Comparison of ENCODE assay signal across 9 mouse cellular contexts in genomic region chr6:114723925-114724324, GRCm38 (mm10).
DNase-seq lines count a peak whose midpoint lies in the region; ATAC-seq lines count a peak whose summit lies in the region.
"Had no signal": no experiment of that assay in that cellular context is flagged by ENCODE, and none has a peak within 500 bp of the region (broad histone marks: within the 10 kb centered on the region; RNA-seq: fewer than 3 reads in every experiment).

No protein-coding gene starts in this region.

- H3K36me3 ChIP-seq in limb, embryonic 12.5 days, result no peaks in the 10 kb centered on the region
- no peaks in the 10 kb centered on the region for H3K36me3 ChIP-seq in neural tube, embryonic 12.5 days
- H3K36me3 ChIP-seq: embryonic facial prominence, embryonic 12.5 days had no signal

- H3K9ac ChIP-seq in limb, embryonic 12.5 days (replicated peaks), result 0 out of 2 replicates have a peak overlapping the region, but pooled peaks have one; percentile 3
- no peak overlapping the region for H3K9ac ChIP-seq in neural tube, embryonic 12.5 days
- H3K9ac ChIP-seq: embryonic facial prominence, embryonic 12.5 days had no signal

- H3K9me3 ChIP-seq in limb, embryonic 12.5 days, result no peaks in the 10 kb centered on the region
- H3K9me3 ChIP-seq in neural tube, embryonic 12.5 days, result no peaks in the 10 kb centered on the region
- H3K9me3 ChIP-seq: embryonic facial prominence, embryonic 12.5 days had no signal

- H3K4me1 ChIP-seq in limb, embryonic 12.5 days (replicated peaks), result peaks cover 40% of the 10 kb centered on the region
- peaks cover 14% of the 10 kb centered on the region for H3K4me1 ChIP-seq in neural tube, embryonic 12.5 days

- peak; percentile 45 for DNase-seq in ovary, postnatal 14 days (ENCODE audit: low spot score)
- no peak for DNase-seq in ovary, adult 18-20 months (ENCODE audit: low spot score)
- peak; percentile 80 to 82 for DNase-seq in cerebellum, postnatal 10 days
- peak; percentile 33 for DNase-seq in gastrocnemius, postnatal 10 days
- peak; percentile 28 to 56 for DNase-seq in kidney, adult 8-10 months
- DNase-seq in urinary bladder, postnatal 36 days (ENCODE audit: low spot score in 2 of 2), result no peak

- H3K4me3 ChIP-seq in limb, embryonic 12.5 days (replicated peaks), result no peak overlapping the region
- H3K4me3 ChIP-seq in neural tube, embryonic 12.5 days, result no peak overlapping the region
- H3K4me3 ChIP-seq: embryonic facial prominence, embryonic 12.5 days had no signal

- no peak overlapping the region for H3K27ac ChIP-seq in limb, embryonic 12.5 days
- no peak overlapping the region for H3K27ac ChIP-seq in neural tube, embryonic 12.5 days
- H3K27ac ChIP-seq: embryonic facial prominence, embryonic 12.5 days had no signal

- no peak for ATAC-seq in limb, embryonic 12.5 days (ENCODE audit: insufficient number of reproducible peaks, insufficient read depth, low FRiP score, low TSS enrichment, low read depth)
- ATAC-seq in neural tube, embryonic 12.5 days (ENCODE audit: low FRiP score, low read depth), result peak; percentile 29; the same call in 1 of the 2 replicates

- no peaks in the 10 kb centered on the region for H3K27me3 ChIP-seq in limb, embryonic 12.5 days
- H3K27me3 ChIP-seq in neural tube, embryonic 12.5 days (replicated peaks), result no peaks in the 10 kb centered on the region
- H3K27me3 ChIP-seq: embryonic facial prominence, embryonic 12.5 days had no signal

- no peak overlapping the region for H3K4me2 ChIP-seq in limb, embryonic 12.5 days
- H3K4me2 ChIP-seq in neural tube, embryonic 12.5 days (replicated peaks), result no peak overlapping the region
- H3K4me2 ChIP-seq: embryonic facial prominence, embryonic 12.5 days had no signal

- WGBS in limb, embryonic 12.5 days, result 26% methylated on average over 9 of the region's 9 CpGs
- 27% methylated on average over 9 of the region's 9 CpGs for WGBS in neural tube, embryonic 12.5 days

Comparison
In these comparisons a context has a peak if more than half of its experiments do, and no peak if none do; other contexts are left out.
1. DNase-seq: peak in ovary, postnatal 14 days (single experiment), cerebellum, postnatal 10 days (2 of 2), gastrocnemius, postnatal 10 days (single experiment) and kidney, adult 8-10 months (2 of 2); none in ovary, adult 18-20 months (single experiment) and urinary bladder, postnatal 36 days (0 of 2).